Mouse (Mus musculus) lung, postnatal 0 days (tissue): ENCODE results near the gene Gpr152.

Experiments used
- CTCF ChIP-seq: IDR thresholded peaks from 2 replicates; pipeline ENCODE4 v1.5.1; 2016; ENCODE audit warnings: antibody characterized with exemption, mild to moderate bottlenecking
- EP300 ChIP-seq: IDR thresholded peaks from 2 replicates; pipeline ENCODE4 v1.6.1; 2016; ENCODE audit warnings: antibody characterized with exemption, mild to moderate bottlenecking, control low read depth

DNA sequence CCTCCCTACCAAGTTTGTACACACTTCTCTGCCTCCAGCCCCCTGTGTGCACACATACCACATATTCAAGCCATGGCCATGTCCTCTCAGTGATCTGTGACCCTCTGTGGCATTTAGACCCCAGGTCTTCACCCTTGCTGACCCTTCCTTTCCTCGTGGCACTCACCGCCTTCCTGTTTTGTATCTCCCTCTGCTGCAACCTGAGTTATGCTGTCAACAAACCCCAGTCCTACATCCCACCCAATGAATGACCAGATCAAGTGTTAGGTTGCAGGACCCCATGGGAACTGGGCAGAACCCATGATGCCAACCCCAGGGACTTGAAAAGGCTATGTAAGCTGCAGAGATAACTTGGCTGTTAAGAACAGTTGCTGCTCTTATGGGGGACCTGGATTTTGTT is 37.5 kb upstream of the Gpr152 start:
- TF ChIP-seq CTCF (no peak), EP300 (no peak)
